Mouse (Mus musculus) intestine, postnatal 0 days (tissue): ENCODE measurements around the gene Catsper1. TPM values are rescaled to one million over a fixed set of nuclear protein-coding genes. Genes with fewer than 3 reads are reported as not detected.
A peak's percentile ranks its signal among the peaks of the same experiment; 100 is the strongest.

Experiments
- ATAC-seq: fragments of 200-750 bp; cut with Nextera tagmentation; 2 replicates; pipeline ENCODE4 v1.8.0; 2017; ENCODE audit warnings: mild to moderate bottlenecking, moderate TSS enrichment, moderate library complexity
- H3K27ac ChIP-seq: fragments of 300-500 bp; sonication (generic); 2 replicates; pipeline ENCODE4 v1.5.1; 2014; ENCODE audit warnings: mild to moderate bottlenecking, low read depth, low read length, moderate library complexity
- H3K27me3 ChIP-seq: fragments of 300-500 bp; sonication (generic); replicated peaks from 2 replicates; pipeline ENCODE4 v1.6.1; 2014; ENCODE audit warnings: low read length, mixed read lengths; ENCODE audit not compliant: control insufficient read depth, insufficient read depth
- H3K36me3 ChIP-seq: fragments of 300-500 bp; sonication (generic); 2 replicates; pipeline ENCODE4 v1.6.1; 2014; ENCODE audit warnings: mild to moderate bottlenecking, moderate library complexity; ENCODE audit not compliant: control insufficient read depth, insufficient read depth
- H3K4me1 ChIP-seq: fragments of 300-500 bp; sonication (generic); replicated peaks from 2 replicates; pipeline ENCODE4 v1.6.1; 2014; ENCODE audit warnings: antibody characterized with exemption, low read length, mixed read lengths; ENCODE audit not compliant: control insufficient read depth, insufficient read depth
- H3K4me2 ChIP-seq: fragments of 300-500 bp; sonication (generic); replicated peaks from 2 replicates; pipeline ENCODE4 v1.6.1; 2014; ENCODE audit warnings: low read depth, mild to moderate bottlenecking, moderate library complexity
- H3K4me3 ChIP-seq: fragments of 300-500 bp; sonication (generic); 2 replicates; pipeline ENCODE4 v1.5.1; 2014; ENCODE audit warnings: low read depth, low read length
- H3K9ac ChIP-seq: fragments of 300-500 bp; sonication (generic); 2 replicates; pipeline ENCODE4 v1.6.1; 2014; ENCODE audit warnings: mild to moderate bottlenecking, low read depth, low read length
- H3K9me3 ChIP-seq: fragments of 300-500 bp; sonication (generic); 2 replicates; pipeline ENCODE4 v1.6.1; 2016; ENCODE audit warnings: mixed run types; ENCODE audit not compliant: control insufficient read depth
- CTCF ChIP-seq: sonication (generic); IDR thresholded peaks from 2 replicates; pipeline ENCODE4 v1.5.1; 2016; ENCODE audit warnings: low read depth, mild to moderate bottlenecking, control low read depth, antibody characterized with exemption, moderate library complexity
- WGBS: fragments of 180-500 bp; shearing (Covaris S2); extraction: QIAGEN DNeasy Blood & Tissue Kit; methylation state at CpG from one replicate; pipeline ENCODE4 v1.1.7; 2014; 5-methylcytosine and 5-hydroxymethylcytosine counted together
- polyA plus RNA-seq: library from polyadenylated mRNA; unstranded; fragments of >200 nt; fragmentation: Nextera tagmentation; extraction: Ambion mirVana; gene quantifications from 2 replicates; pipeline ENCODE4 v1.2.1, GENCODE M21; 2015

The Catsper1 gene
- polyA plus RNA-seq, 1 experiment from 2014 or later: not detected

GRCm38 (mm10) chr19:5388588-5389242 is 53.2 kb downstream of the Catsper1 start, which contains the start of gene Sart1:
TSS of gene Sart1 (minus strand) at chr19:5388703.
- Histone ChIP-seq H3K27ac (peak within 1 kb of the TSS; percentile 88), H3K36me3 (peaks cover 21% of the 10 kb centered on the region), H3K4me2 (peak within 1 kb of the TSS; percentile 64), H3K9me3 (no peaks in the 10 kb centered on the region), H3K4me3 (peak within 1 kb of the TSS; percentile 93), H3K9ac (peak within 1 kb of the TSS; percentile 95), H3K4me1 (peaks cover 8% of the 10 kb centered on the region), H3K27me3 (no peaks in the 10 kb centered on the region)
- no peak for TF ChIP-seq CTCF
- 1% methylated on average over 43 of the region's 43 CpGs for WGBS
- peak; percentile 91 for ATAC-seq

- peak; percentile 29; the same call in 1 of the 2 replicates for ATAC-seq
- H3K4me1 ChIP-seq: peaks cover 8% of the 10 kb centered on the region
- TF ChIP-seq CTCF: no peak
These were observed 54.1 kb downstream of the Catsper1 start for GRCm38 (mm10) chr19:5389647-5390046.

GRCm38 (mm10) chr19:5390416-5390815 is 54.9 kb downstream of the Catsper1 start:
- Histone ChIP-seq H3K4me2 (peak overlapping the region; percentile 64), H3K36me3 (peaks cover 4% of the 10 kb centered on the region; the same call in 1 of the 2 replicates), H3K4me1 (peaks cover 8% of the 10 kb centered on the region), H3K27me3 (no peaks in the 10 kb centered on the region), H3K9ac (peak overlapping the region; percentile 55; the same call in 1 of the 2 replicates), H3K9me3 (no peaks in the 10 kb centered on the region), H3K27ac (0 out of 2 replicates have a peak overlapping the region, but pooled peaks have one; percentile 83), H3K4me3 (peak overlapping the region; percentile 93)
- ATAC-seq: no peak
- 60% methylated on average over 8 of the region's 8 CpGs for WGBS
- no peak for TF ChIP-seq CTCF

More at GRCm38 (mm10) chr19:5389647-5390046, 54.1 kb downstream of the Catsper1 start:
- peak overlapping the region; percentile 64 for H3K4me2 ChIP-seq
- H3K4me3 ChIP-seq: peak overlapping the region; percentile 93
- H3K27me3 ChIP-seq: no peaks in the 10 kb centered on the region
- peak overlapping the region; percentile 55 for H3K9ac ChIP-seq
- H3K27ac ChIP-seq: peak overlapping the region; percentile 83
- H3K36me3 ChIP-seq: peaks cover 12% of the 10 kb centered on the region
- no peaks in the 10 kb centered on the region for H3K9me3 ChIP-seq
- WGBS: 13% methylated on average over 12 of the region's 12 CpGs

- Histone ChIP-seq H3K9me3 (no peaks in the 10 kb centered on the region), H3K27me3 (no peaks in the 10 kb centered on the region), H3K4me3 (no peak overlapping the region), H3K27ac (no peak overlapping the region), H3K36me3 (no peaks in the 10 kb centered on the region), H3K9ac (no peak overlapping the region), H3K4me2 (no peak overlapping the region), H3K4me1 (peaks cover 8% of the 10 kb centered on the region)
- no peak for TF ChIP-seq CTCF
- ATAC-seq: no peak
- 55% methylated on average over 4 of the region's 4 CpGs for WGBS
These were observed 57.4 kb downstream of the Catsper1 start for GRCm38 (mm10) chr19:5392892-5393291.

Other genes with a start within 250 kb of the Catsper1 start
- gene Yif1a, start 247.2 kb upstream of the Catsper1 start, polyA plus RNA-seq: 182 and 198 TPM in 2 replicates
- gene Cnih2, start 237.2 kb upstream of the Catsper1 start, polyA plus RNA-seq: 5.6 and 5.8 TPM in 2 replicates
- 185 TPM in 2 replicates for gene Rab1b, start 228.7 kb upstream of the Catsper1 start, polyA plus RNA-seq
- gene Klc2, start 217.2 kb upstream of the Catsper1 start, polyA plus RNA-seq: 8.0 and 9.1 TPM in 2 replicates
- gene Pacs1, start 62.6 kb upstream of the Catsper1 start, polyA plus RNA-seq: 6.2 and 6.6 TPM in 2 replicates
- 160 and 172 TPM in 2 replicates for gene Sf3b2, start 40.3 kb upstream of the Catsper1 start, polyA plus RNA-seq
- gene Gal3st3, start 37.4 kb upstream of the Catsper1 start, polyA plus RNA-seq: 0.55 and 0.67 TPM in 2 replicates
- gene Cst6, start 13.8 kb downstream of the Catsper1 start, polyA plus RNA-seq: 624 and 632 TPM in 2 replicates
- gene Eif1ad, start 31.0 kb downstream of the Catsper1 start, polyA plus RNA-seq: 81.2 and 88.1 TPM in 2 replicates
- 309 and 329 TPM in 2 replicates for gene Banf1, start 31.4 kb downstream of the Catsper1 start, polyA plus RNA-seq
- 53.7 and 63.0 TPM in 2 replicates for gene Sart1, start 53.0 kb downstream of the Catsper1 start, polyA plus RNA-seq
- gene Tsga10ip, start 66.8 kb downstream of the Catsper1 start, polyA plus RNA-seq: 0.27 and 0.59 TPM in 2 replicates
- gene Drap1, start 89.2 kb downstream of the Catsper1 start, polyA plus RNA-seq: 136 and 137 TPM in 2 replicates
- gene AI837181, start 89.4 kb downstream of the Catsper1 start, polyA plus RNA-seq: 33.0 and 34.2 TPM in 2 replicates
- not detected in 2 replicates for gene Fosl1, start 111.8 kb downstream of the Catsper1 start, polyA plus RNA-seq
- 7.3 and 7.5 TPM in 2 replicates for gene Ccdc85b, start 122.2 kb downstream of the Catsper1 start, polyA plus RNA-seq
- gene Fibp, start 124.9 kb downstream of the Catsper1 start, polyA plus RNA-seq: 116 and 130 TPM in 2 replicates
- gene Ctsw, start 132.8 kb downstream of the Catsper1 start, polyA plus RNA-seq: 0.85 and 0.92 TPM in 2 replicates
- 39.4 and 40.7 TPM in 2 replicates for gene Efemp2, start 138.2 kb downstream of the Catsper1 start, polyA plus RNA-seq
- 12.4 and 14.4 TPM in 2 replicates for gene Mus81, start 152.7 kb downstream of the Catsper1 start, polyA plus RNA-seq
- gene Cfl1, start 154.7 kb downstream of the Catsper1 start, polyA plus RNA-seq: 1,685 and 1,786 TPM in 2 replicates
- gene 1700020D05Rik, start 168.0 kb downstream of the Catsper1 start, polyA plus RNA-seq: not detected in 2 replicates
- 3.8 and 4.5 TPM in 2 replicates for gene Snx32, start 174.8 kb downstream of the Catsper1 start, polyA plus RNA-seq
- gene Ovol1, start 224.9 kb downstream of the Catsper1 start, polyA plus RNA-seq: 19.2 and 24.1 TPM in 2 replicates
- gene Ap5b1, start 232.3 kb downstream of the Catsper1 start, polyA plus RNA-seq: 13.0 and 15.9 TPM in 2 replicates